Mouse (Mus musculus) small intestine, adult 2 months (tissue): Measurements from ENCODE around the gene Bub1.

ENCODE experiments used
- CTCF ChIP-seq: fragments of 200-500 bp; IDR thresholded peaks from 2 replicates; pipeline ENCODE4 v1.5.1; 2012; ENCODE audit warnings: low read depth, mild to moderate bottlenecking, control low read depth, inconsistent platforms, low read length, moderate library complexity, mixed read lengths; ENCODE audit not compliant: insufficient replicate concordance, insufficient read length; ENCODE audit errors: extremely low read depth
- POLR2A ChIP-seq: fragments of 200-500 bp; IDR thresholded peaks from 2 replicates; pipeline ENCODE4 v1.6.1; 2012; ENCODE audit warnings: low read depth, mild to moderate bottlenecking, control low read depth, inconsistent platforms, low read length, moderate library complexity

- TF ChIP-seq CTCF = no peak
- no peak for TF ChIP-seq POLR2A
Observed at GRCm38 (mm10) chr2:127846571-127846970, 14.9 kb upstream of the Bub1 start.
